Mouse (Mus musculus): ENCODE measurements around the gene Spata2. TPM values are rescaled to one million over a fixed set of nuclear protein-coding genes. Genes with fewer than 3 reads are reported as not detected.
A peak's percentile ranks its signal among the peaks of the same experiment; 100 is the strongest.

Spata2 gene
- polyA plus RNA-seq, 1 experiment from 2014 or later, result 15.4 TPM

DNA sequence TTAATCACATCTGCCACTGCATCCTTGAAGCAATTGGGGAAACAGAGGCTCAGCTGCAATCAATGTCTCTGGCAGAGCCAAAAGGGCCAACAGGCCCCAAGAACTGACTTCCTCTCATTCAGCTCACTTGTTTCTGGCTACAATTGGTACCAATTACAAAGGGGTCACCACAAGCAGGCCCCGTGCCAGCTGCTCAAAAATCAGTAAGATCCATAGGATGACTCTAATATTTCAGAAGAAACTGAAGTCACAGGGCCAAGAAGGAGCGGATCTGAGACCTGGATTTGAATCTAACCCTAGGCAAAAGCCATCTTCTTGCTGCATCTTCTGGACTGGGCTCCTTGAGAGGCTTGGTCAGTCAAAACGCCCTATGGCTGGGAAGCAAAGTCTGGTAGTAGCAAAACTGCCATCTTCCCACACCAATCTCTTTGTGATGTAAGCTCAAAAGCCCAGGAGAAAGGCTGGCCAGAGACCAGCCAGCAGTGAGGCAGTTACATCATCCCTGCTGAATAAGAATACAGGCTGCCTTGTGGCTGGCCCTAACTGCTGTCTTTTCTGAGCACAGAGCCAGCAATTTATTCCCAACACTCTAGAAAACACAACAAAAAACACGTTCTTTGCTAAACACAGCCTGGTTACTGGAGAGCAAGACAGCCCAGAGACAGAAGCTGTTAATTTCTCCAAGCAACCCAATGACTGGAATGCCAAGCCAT lies 1.7 kb downstream of the Spata2 start:
- Histone ChIP-seq H3K4me1 (replicated peaks) (peaks cover 38% of the 10 kb centered on the region), H3K4me3 (peak overlapping the region; percentile 96; the same call in 1 of the 2 replicates), H3K4me2 (peak overlapping the region; percentile 87), H3K27ac (ENCODE audit: poor library complexity, severe bottlenecking) (no peak overlapping the region), H3K9me3 (replicated peaks) (no peaks in the 10 kb centered on the region), H3K27me3 (replicated peaks) (no peaks in the 10 kb centered on the region), H3K36me3 (peaks cover 14% of the 10 kb centered on the region; the same call in 1 of the 2 replicates), H3K9ac (peak overlapping the region; percentile 95)
- 79% methylated on average over 4 of the region's 4 CpGs for WGBS
- ATAC-seq (ENCODE audit: insufficient number of reproducible peaks, low FRiP score), result no peak

DNA sequence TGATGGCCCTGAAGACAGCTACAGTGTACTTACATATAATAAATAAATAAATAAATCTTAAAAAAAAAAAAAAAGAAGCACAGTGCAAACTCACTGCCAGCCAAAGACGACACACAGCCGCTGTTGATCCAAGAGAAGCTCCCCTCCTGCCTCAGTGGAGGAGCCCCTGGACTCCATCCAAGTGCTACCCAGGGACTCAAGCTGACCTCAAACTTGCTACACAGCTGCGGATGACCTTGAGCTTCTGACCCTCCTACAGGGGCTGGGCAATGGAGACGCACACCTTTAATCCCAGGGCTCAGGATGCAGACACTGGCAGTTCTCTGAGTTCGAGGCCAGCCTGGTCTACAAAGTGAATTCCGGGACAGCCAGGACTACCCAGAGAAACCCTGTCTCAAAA lies 4.7 kb downstream of the Spata2 start:
- H3K4me1 ChIP-seq (replicated peaks), result peaks cover 42% of the 10 kb centered on the region
- H3K4me3 ChIP-seq, result no peak overlapping the region
- H3K9me3 ChIP-seq (replicated peaks), result no peaks in the 10 kb centered on the region
- no peak overlapping the region for H3K9ac ChIP-seq
- 80% methylated on average over 6 of the region's 6 CpGs for WGBS
- H3K36me3 ChIP-seq, result peaks cover 40% of the 10 kb centered on the region
- H3K27me3 ChIP-seq (replicated peaks), result no peaks in the 10 kb centered on the region
- H3K27ac ChIP-seq (ENCODE audit: poor library complexity, severe bottlenecking), result no peak overlapping the region
- no peak for ATAC-seq (ENCODE audit: insufficient number of reproducible peaks, low FRiP score)
- H3K4me2 ChIP-seq, result no peak overlapping the region

DNA sequence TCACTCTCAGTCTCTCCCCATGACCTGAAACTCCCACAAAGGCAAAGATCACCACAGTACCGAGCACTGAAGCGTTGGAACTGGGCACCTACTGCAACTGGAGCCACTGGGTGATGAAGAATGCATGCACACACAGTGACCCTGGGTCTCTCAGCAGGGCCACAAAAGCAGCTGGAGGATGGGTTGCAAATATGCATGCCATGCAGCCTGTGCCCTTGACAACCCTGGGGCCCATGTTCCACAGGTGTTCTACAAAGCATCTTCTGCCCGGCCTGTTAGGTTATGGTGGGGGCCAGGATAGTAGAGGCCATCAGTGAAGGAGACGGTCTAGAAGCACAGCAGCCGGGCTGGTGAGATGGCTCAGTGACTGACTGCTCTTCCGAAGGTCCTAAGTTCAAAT lies 5.1 kb downstream of the Spata2 start:
- H3K27me3 ChIP-seq (replicated peaks), result no peaks in the 10 kb centered on the region
- H3K9ac ChIP-seq, result no peak overlapping the region
- peaks cover 44% of the 10 kb centered on the region for H3K36me3 ChIP-seq
- no peak overlapping the region for H3K27ac ChIP-seq (ENCODE audit: poor library complexity, severe bottlenecking)
- no peaks in the 10 kb centered on the region for H3K9me3 ChIP-seq (replicated peaks)
- WGBS, result 93% methylated on average over 6 of the region's 6 CpGs
- H3K4me1 ChIP-seq (replicated peaks), result peaks cover 42% of the 10 kb centered on the region
- no peak overlapping the region for H3K4me2 ChIP-seq
- no peak for ATAC-seq (ENCODE audit: insufficient number of reproducible peaks, low FRiP score)
- H3K4me3 ChIP-seq, result no peak overlapping the region

DNA sequence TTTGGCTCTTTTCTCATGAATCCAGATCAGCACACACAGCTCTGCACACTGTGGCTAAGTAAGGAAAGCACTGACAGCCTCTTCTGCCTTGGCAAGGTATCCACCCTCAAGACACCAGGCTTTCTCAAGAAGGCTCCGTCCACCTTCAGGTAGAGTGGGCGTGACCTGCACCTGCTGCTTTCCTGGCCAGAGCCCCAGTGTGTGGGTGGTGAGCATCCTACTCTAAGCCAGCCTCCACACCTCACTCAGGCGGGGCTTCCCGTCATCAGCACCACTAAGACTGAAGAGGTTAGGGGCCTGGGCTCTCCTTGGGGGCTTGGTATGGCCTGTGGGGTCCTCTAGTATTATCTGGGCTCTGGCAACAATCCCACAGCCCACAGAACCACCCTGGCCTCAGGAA lies 6.1 kb downstream of the Spata2 start:
- no peaks in the 10 kb centered on the region for H3K9me3 ChIP-seq (replicated peaks)
- no peak overlapping the region for H3K4me3 ChIP-seq
- peaks cover 38% of the 10 kb centered on the region for H3K4me1 ChIP-seq (replicated peaks)
- peaks cover 49% of the 10 kb centered on the region for H3K36me3 ChIP-seq
- H3K9ac ChIP-seq, result 0 out of 2 replicates have a peak overlapping the region, but pooled peaks have one; percentile 5
- no peak for ATAC-seq (ENCODE audit: insufficient number of reproducible peaks, low FRiP score)
- WGBS, result 90% methylated on average over 4 of the region's 4 CpGs
- no peak overlapping the region for H3K27ac ChIP-seq (ENCODE audit: poor library complexity, severe bottlenecking)
- H3K27me3 ChIP-seq (replicated peaks), result no peaks in the 10 kb centered on the region
- H3K4me2 ChIP-seq, result no peak overlapping the region

DNA sequence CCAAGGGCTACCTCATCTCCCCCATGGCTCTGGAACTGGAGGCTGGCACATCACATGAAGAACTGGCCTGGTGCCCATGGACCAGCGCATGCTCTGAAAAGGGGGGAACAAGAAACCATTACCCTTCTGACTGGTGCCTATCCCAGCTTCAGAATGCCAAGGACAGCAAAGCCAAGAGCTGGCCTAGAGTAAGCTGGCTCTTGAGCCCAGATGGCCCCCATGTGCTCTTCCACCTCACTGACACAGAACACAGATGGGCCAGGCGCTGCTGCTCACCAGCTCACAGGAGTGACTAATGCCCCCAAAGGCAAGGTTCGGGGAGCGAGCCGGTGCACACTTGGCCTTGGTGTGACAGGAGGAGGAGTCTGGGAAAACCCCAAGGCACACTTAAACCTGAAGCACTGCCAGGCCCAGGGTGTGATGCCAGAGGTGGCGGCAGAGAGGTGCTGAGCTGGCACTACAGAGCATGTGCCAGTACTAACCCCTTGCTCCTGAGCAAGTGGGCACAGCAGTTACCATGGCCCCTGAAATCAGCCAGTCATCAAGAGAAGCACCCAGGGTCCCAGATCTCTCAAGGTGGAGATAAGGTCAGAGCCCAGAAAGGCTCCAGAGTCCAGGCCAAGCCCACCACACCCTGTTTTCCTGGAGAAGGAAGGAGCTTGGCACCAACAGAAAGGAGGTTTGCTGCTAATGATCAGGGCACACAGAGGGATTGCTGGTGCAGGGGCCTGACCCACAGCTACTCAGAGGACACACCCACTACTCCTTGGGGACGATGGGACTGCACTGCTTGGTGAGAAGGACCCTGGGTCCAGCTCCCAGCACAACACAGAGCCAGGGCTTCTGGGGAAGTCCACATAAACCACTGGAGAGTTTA lies 6.9 kb downstream of the Spata2 start:
- 82% methylated on average over 7 of the region's 7 CpGs for WGBS
- Histone ChIP-seq H3K9ac (no peak overlapping the region; the same call in 1 of the 2 replicates), H3K9me3 (replicated peaks) (no peaks in the 10 kb centered on the region), H3K4me1 (replicated peaks) (peaks cover 30% of the 10 kb centered on the region), H3K27me3 (replicated peaks) (no peaks in the 10 kb centered on the region), H3K4me2 (no peak overlapping the region), H3K27ac (ENCODE audit: poor library complexity, severe bottlenecking) (no peak overlapping the region), H3K36me3 (peaks cover 49% of the 10 kb centered on the region), H3K4me3 (no peak overlapping the region)
- no peak for ATAC-seq (ENCODE audit: insufficient number of reproducible peaks, low FRiP score)

DNA sequence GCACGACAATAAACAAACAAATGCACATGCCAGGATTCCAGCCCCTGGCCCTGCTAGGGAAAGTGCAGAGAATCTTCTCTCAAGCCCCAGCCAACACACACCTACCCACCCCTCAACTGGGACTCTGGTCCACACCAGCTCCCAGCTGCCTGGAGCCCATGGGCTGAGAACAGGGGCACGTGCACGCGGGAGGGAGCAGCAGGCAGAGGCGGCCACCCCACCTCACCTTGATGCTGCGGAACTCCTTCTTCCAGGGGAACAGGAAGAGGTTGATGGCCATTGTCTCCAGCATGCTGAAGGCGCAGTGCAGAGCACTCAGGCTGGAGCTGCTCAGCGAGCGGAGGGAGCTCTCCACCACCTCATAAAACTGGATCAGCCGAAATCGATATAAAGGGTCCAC lies 7.8 kb downstream of the Spata2 start:
- peaks cover 28% of the 10 kb centered on the region for H3K4me1 ChIP-seq (replicated peaks)
- peaks cover 49% of the 10 kb centered on the region for H3K36me3 ChIP-seq
- H3K9ac ChIP-seq, result no peak overlapping the region
- no peak overlapping the region for H3K27ac ChIP-seq (ENCODE audit: poor library complexity, severe bottlenecking)
- WGBS, result 89% methylated on average over 11 of the region's 11 CpGs
- H3K9me3 ChIP-seq (replicated peaks), result no peaks in the 10 kb centered on the region
- no peak overlapping the region for H3K4me3 ChIP-seq
- H3K27me3 ChIP-seq (replicated peaks), result no peaks in the 10 kb centered on the region
- no peak overlapping the region for H3K4me2 ChIP-seq
- ATAC-seq (ENCODE audit: insufficient number of reproducible peaks, low FRiP score), result no peak

DNA sequence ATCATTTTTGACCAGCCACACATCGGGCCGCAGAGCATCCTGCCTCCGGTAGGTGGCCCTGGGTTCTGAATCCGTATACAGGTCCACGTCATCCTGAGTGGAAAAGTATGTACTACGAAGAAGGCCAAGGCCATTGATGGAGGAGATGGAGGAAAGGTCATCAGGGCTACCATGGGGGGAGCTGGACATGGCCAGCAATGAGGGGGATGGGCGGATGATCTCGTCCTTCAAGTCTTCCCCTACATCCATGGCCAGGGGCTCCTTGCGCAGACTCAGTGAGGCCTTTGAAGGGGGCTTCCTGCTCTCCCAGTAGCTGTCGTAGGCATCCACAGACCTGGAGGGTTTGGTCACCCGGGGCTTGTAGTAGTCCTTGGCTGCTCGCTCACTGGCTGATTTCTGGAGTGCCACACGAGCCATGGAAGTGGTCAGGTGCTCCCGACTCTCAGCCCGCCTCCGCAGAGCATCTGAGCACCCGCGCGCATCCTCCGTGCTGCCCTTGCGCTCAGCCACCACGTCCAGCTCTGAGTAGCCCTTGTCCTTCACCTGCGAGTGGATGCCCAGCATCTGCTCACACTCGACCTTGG lies 8.8 kb downstream of the Spata2 start:
- Histone ChIP-seq H3K4me1 (replicated peaks) (peaks cover 28% of the 10 kb centered on the region), H3K36me3 (peaks cover 49% of the 10 kb centered on the region), H3K27me3 (replicated peaks) (no peaks in the 10 kb centered on the region), H3K27ac (ENCODE audit: poor library complexity, severe bottlenecking) (no peak overlapping the region), H3K4me2 (no peak overlapping the region), H3K9me3 (replicated peaks) (no peaks in the 10 kb centered on the region), H3K9ac (no peak overlapping the region), H3K4me3 (no peak overlapping the region)
- 90% methylated on average over 24 of the region's 24 CpGs for WGBS
- ATAC-seq (ENCODE audit: insufficient number of reproducible peaks, low FRiP score), result no peak

DNA sequence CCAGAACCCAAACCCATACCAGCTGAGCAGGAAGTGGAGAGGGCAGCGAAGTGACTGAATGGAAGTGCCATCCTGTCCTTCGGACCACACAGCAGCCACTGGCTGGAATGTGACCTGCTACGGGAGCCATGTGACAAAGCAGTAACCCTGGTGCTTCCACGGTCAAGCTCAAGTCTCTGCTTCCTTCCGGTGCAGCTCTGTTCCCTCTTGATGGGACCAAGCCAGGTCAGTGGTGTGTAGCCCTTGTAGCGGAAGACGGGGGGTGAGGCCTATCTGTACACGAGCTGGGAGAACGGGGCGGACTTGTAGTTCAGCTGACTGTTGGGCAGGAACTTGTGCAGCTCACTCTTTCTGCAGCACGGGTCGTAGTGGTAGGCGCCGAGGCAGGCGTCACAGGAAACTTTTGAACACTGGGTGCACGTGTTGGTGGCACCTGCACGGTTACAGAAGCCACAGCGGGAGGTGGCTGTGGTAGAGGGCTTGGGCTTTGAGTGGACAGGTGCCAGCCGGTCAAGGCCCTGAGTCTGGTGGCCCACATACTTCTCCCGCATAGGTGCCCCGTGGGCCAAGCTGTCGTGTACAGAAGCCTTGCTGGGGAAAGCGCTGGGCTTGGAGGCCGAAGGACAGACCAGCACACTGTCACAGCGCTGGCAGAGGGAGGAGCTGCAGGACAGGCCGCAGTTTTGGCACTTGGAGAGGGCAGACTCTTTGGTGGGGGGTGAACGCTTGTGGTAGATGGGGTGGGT lies 9.4 kb downstream of the Spata2 start:
- no peak overlapping the region for H3K4me3 ChIP-seq
- no peak overlapping the region for H3K9ac ChIP-seq
- H3K9me3 ChIP-seq (replicated peaks), result no peaks in the 10 kb centered on the region
- no peak overlapping the region for H3K27ac ChIP-seq (ENCODE audit: poor library complexity, severe bottlenecking)
- no peaks in the 10 kb centered on the region for H3K27me3 ChIP-seq (replicated peaks)
- WGBS, result 90% methylated on average over 27 of the region's 27 CpGs
- H3K4me2 ChIP-seq, result no peak overlapping the region
- ATAC-seq (ENCODE audit: insufficient number of reproducible peaks, low FRiP score), result no peak
- peaks cover 47% of the 10 kb centered on the region for H3K36me3 ChIP-seq
- H3K4me1 ChIP-seq (replicated peaks), result peaks cover 25% of the 10 kb centered on the region

DNA sequence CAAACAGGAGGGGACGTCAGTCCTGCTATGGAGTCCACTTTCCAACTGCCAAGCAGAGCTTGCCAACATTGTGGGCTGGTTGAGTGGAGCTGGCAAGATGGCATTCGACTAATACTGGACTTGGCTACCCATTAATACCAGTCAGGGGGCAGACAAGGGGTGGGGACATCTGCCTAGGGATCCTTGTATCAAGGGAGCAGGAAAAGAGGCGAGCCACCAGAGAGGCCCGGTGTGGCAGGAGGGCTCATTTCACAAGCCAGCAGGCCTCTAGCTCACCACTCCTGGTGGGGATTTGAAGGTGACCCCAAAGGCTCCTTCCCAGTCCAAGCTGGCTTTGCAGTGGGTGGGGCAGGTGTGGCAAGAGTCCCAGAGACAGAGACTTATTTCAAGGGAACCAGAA lies 10.0 kb downstream of the Spata2 start:
- Histone ChIP-seq H3K27me3 (replicated peaks) (no peaks in the 10 kb centered on the region), H3K36me3 (peaks cover 47% of the 10 kb centered on the region), H3K4me2 (no peak overlapping the region), H3K4me1 (replicated peaks) (peaks cover 22% of the 10 kb centered on the region), H3K27ac (ENCODE audit: poor library complexity, severe bottlenecking) (no peak overlapping the region), H3K4me3 (no peak overlapping the region), H3K9ac (no peak overlapping the region), H3K9me3 (replicated peaks) (no peaks in the 10 kb centered on the region)
- 92% methylated on average over 4 of the region's 4 CpGs for WGBS
- ATAC-seq (ENCODE audit: insufficient number of reproducible peaks, low FRiP score), result no peak

DNA sequence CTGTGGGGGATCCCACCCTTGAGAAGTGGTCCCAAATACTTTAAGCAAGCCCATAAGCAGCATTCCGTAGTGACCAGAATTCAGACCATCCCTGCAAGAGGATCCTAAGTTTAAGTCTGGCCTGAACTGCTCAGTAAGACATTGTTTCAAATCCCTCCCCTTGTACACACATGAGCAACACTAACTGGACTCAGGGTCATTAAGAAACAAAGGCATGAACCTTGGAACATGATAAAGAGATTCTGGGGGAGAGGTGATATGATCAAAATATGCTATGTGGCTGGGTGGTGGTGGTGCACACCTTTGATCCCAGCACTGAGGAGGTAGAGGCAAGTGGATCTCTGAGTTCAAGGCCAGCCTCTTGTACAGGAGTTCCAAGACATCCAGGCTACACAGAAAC lies 13.2 kb downstream of the Spata2 start:
- H3K27ac ChIP-seq (ENCODE audit: poor library complexity, severe bottlenecking), result no peak overlapping the region
- H3K36me3 ChIP-seq, result peaks cover 32% of the 10 kb centered on the region
- ATAC-seq (ENCODE audit: insufficient number of reproducible peaks, low FRiP score), result no peak
- 98% methylated on average over 1 of the region's 1 CpGs for WGBS
- H3K27me3 ChIP-seq (replicated peaks), result no peaks in the 10 kb centered on the region
- H3K9ac ChIP-seq, result no peak overlapping the region
- peaks cover 22% of the 10 kb centered on the region for H3K4me1 ChIP-seq (replicated peaks)
- no peaks in the 10 kb centered on the region for H3K9me3 ChIP-seq (replicated peaks)
- H3K4me3 ChIP-seq, result no peak overlapping the region
- H3K4me2 ChIP-seq, result no peak overlapping the region

DNA sequence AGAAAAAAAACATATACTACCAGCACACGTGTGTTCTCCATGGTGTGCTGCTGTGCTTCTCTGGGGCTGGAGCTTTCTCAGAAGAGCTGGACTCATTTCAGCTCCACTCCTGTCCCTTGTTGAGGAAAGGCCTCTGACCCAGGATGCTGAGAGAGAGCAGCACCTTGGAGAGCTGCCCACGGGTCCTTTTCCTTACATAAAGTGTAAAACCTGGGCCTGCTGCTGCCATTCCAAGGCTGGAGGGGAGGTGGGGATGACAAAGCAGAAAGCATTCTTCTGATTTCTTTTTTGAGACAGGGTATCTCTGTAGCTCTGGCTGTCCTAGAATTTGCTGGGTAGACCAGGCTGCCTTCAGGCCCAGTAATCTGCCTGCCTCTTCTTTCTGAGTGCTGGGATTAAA lies 14.6 kb downstream of the Spata2 start:
- ATAC-seq (ENCODE audit: insufficient number of reproducible peaks, low FRiP score), result no peak
- no peak overlapping the region for H3K9ac ChIP-seq
- H3K27me3 ChIP-seq (replicated peaks), result no peaks in the 10 kb centered on the region
- H3K4me2 ChIP-seq, result no peak overlapping the region
- H3K4me1 ChIP-seq (replicated peaks), result peaks cover 22% of the 10 kb centered on the region
- H3K9me3 ChIP-seq (replicated peaks), result no peaks in the 10 kb centered on the region
- no peak overlapping the region for H3K4me3 ChIP-seq
- H3K36me3 ChIP-seq, result peaks cover 32% of the 10 kb centered on the region
- 38% methylated on average over 2 of the region's 2 CpGs for WGBS
- no peak overlapping the region for H3K27ac ChIP-seq (ENCODE audit: poor library complexity, severe bottlenecking)
